Mouse (Mus musculus) forebrain, embryonic 13.5 days (tissue): Measurements from ENCODE around the gene Sema4c. TPM values are rescaled to one million over a fixed set of nuclear protein-coding genes. Genes with fewer than 3 reads are reported as not detected.

ENCODE experiments used
- ATAC-seq: fragments of 200-750 bp; cut with Nextera tagmentation; 2 replicates; pipeline ENCODE4 v1.8.0; 2017
- H3K27ac ChIP-seq: fragments of 300-500 bp; sonication (generic); 2 replicates; pipeline ENCODE4 v1.5.1; 2015; ENCODE audit warnings: inconsistent platforms, mild to moderate bottlenecking, moderate library complexity
- H3K27me3 ChIP-seq: fragments of 300-500 bp; sonication (generic); 2 replicates; pipeline ENCODE4 v1.6.1; 2015; ENCODE audit warnings: mild to moderate bottlenecking, inconsistent platforms
- H3K36me3 ChIP-seq: fragments of 300-500 bp; sonication (generic); 2 replicates; pipeline ENCODE4 v1.6.1; 2015; ENCODE audit warnings: mild to moderate bottlenecking, inconsistent platforms; ENCODE audit not compliant: poor library complexity, severe bottlenecking
- H3K4me1 ChIP-seq: fragments of 300-500 bp; sonication (generic); 2 replicates; pipeline ENCODE4 v1.6.1; 2015; ENCODE audit warnings: inconsistent platforms
- H3K4me2 ChIP-seq: fragments of 300-500 bp; sonication (generic); 2 replicates; pipeline ENCODE4 v1.6.1; 2015; ENCODE audit warnings: inconsistent platforms, mild to moderate bottlenecking, moderate library complexity
- H3K4me3 ChIP-seq: fragments of 300-500 bp; sonication (generic); 2 replicates; pipeline ENCODE4 v1.5.1; 2015; ENCODE audit warnings: mild to moderate bottlenecking, inconsistent platforms
- H3K9ac ChIP-seq: fragments of 300-500 bp; sonication (generic); 2 replicates; pipeline ENCODE4 v1.6.1; 2015; ENCODE audit warnings: mild to moderate bottlenecking, inconsistent platforms
- H3K9me3 ChIP-seq: fragments of 300-500 bp; sonication (generic); replicated peaks from 2 replicates; pipeline ENCODE4 v1.6.1; 2016; ENCODE audit warnings: inconsistent platforms
- WGBS: fragments of 180-500 bp; shearing (Covaris S2); methylation state at CpG from one replicate; pipeline ENCODE4 v1.1.7; 2015; 5-methylcytosine and 5-hydroxymethylcytosine counted together
- polyA plus RNA-seq: library from polyadenylated mRNA; unstranded; fragments of >200 nt; fragmentation: Nextera tagmentation; extraction: Ambion mirVana; gene quantifications from 2 replicates; pipeline ENCODE4 v1.2.1, GENCODE M21; 2015

Gene Sema4c
- polyA plus RNA-seq, 1 experiment from 2014 or later: 27.3 TPM

DNA sequence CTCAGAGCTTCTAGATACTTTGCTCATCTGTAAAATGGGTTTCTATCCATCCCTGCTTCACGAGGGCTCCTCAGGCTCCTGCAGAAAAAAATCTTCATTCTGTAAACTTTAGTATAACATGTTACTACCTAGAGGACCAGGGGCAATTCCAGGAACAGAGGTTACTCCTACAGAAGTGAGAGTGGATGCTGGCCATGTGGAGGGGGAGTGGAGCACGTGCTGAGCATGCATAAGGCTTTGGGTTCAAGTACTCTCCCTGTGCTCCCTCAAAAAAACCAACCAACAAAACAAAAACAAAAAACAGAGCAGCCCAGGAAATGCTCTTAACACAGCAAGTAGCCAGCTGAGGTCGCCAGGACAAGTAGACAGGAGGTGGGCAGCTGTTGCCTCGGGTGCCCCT is 5.5 kb upstream of the Sema4c start:
- Histone ChIP-seq H3K27ac (no peak overlapping the region), H3K9me3 (no peaks in the 10 kb centered on the region), H3K4me3 (no peak overlapping the region), H3K4me1 (peaks cover 4% of the 10 kb centered on the region), H3K9ac (no peak overlapping the region), H3K36me3 (no peaks in the 10 kb centered on the region), H3K27me3 (peaks cover 29% of the 10 kb centered on the region), H3K4me2 (no peak overlapping the region)
- WGBS: 64% methylated on average over 4 of the region's 4 CpGs
- no peak for ATAC-seq

DNA sequence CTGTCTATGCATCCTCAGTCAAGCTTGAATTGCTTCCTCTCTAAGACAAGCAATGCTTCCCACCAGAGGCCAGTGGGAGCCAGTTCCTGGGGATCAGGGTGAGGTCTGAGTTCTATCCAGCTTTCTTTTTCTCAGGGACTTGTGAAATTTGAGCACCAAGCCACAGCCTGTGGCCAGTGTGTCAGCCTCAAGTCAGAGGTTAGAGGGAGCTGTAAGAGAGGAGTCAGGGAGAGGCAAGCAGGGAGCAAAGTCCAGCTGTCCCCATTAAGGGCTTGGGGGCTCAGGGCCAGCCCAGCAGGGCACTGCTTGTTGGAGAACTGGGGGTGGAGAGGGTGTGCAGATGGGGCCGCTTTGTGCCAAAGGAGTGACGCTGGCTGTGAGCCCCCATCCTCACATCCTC is 5.0 kb upstream of the Sema4c start:
- H3K9ac ChIP-seq: no peak overlapping the region
- WGBS: 83% methylated on average over 2 of the region's 2 CpGs
- H3K27ac ChIP-seq: no peak overlapping the region
- H3K4me3 ChIP-seq: no peak overlapping the region
- peaks cover 29% of the 10 kb centered on the region for H3K27me3 ChIP-seq
- H3K9me3 ChIP-seq: no peaks in the 10 kb centered on the region
- no peak overlapping the region for H3K4me2 ChIP-seq
- no peaks in the 10 kb centered on the region for H3K36me3 ChIP-seq
- no peak for ATAC-seq
- H3K4me1 ChIP-seq: peaks cover 7% of the 10 kb centered on the region

DNA sequence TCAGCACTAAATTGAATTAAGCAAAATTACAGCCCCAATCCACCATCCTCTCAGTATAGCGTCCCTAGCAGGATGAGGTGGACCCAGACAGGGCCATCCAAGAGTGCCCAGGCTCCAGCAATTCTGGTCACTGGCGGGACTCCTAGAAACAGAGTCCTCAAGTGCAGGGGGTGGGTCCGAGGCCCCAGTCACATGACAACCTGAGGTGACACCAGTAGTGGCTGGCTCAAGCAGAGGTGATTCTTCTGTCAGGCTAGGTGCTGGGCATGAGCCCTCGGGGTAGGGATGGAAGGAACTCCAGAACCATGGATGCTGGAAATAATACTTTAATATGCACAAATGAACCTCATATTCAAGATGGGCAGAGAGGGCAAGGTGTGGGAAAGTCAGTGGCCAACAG is 4.2 kb upstream of the Sema4c start:
- 66% methylated on average over 4 of the region's 4 CpGs for WGBS

DNA sequence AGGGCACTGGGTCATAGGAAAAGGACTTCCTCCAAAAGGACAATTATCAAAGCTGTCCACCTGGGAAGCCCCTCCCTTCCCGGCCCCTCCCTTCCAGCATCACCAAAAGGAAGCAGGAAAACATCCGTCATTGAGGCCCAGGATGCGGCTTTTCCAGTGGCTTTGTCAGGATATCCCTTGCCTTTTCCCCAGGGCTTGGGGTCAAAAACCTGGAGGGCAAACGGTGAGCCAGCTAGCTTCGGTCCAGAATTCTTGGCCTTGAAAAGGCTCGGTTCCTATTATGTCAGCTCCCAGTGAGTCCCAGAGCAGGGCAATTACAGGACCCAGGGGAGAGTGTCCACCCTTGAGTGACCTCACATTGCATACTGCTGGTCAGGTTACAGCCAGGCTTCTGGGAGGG is 2.8 kb upstream of the Sema4c start:
- Histone ChIP-seq H3K4me1 (peaks cover 9% of the 10 kb centered on the region), H3K9me3 (no peaks in the 10 kb centered on the region), H3K27me3 (peaks cover 25% of the 10 kb centered on the region), H3K27ac (no peak overlapping the region), H3K4me2 (no peak overlapping the region), H3K36me3 (no peaks in the 10 kb centered on the region), H3K4me3 (no peak overlapping the region), H3K9ac (no peak overlapping the region)
- WGBS: 70% methylated on average over 6 of the region's 6 CpGs
- no peak for ATAC-seq

More for the DNA sequence above, 4.2 kb upstream of the Sema4c start:
- no peaks in the 10 kb centered on the region for H3K9me3 ChIP-seq
- no peak overlapping the region for H3K4me2 ChIP-seq
- peaks cover 7% of the 10 kb centered on the region for H3K4me1 ChIP-seq
- peaks cover 29% of the 10 kb centered on the region for H3K27me3 ChIP-seq
- no peak for ATAC-seq
- no peaks in the 10 kb centered on the region for H3K36me3 ChIP-seq
- H3K4me3 ChIP-seq: no peak overlapping the region
- no peak overlapping the region for H3K27ac ChIP-seq
- no peak overlapping the region for H3K9ac ChIP-seq

DNA sequence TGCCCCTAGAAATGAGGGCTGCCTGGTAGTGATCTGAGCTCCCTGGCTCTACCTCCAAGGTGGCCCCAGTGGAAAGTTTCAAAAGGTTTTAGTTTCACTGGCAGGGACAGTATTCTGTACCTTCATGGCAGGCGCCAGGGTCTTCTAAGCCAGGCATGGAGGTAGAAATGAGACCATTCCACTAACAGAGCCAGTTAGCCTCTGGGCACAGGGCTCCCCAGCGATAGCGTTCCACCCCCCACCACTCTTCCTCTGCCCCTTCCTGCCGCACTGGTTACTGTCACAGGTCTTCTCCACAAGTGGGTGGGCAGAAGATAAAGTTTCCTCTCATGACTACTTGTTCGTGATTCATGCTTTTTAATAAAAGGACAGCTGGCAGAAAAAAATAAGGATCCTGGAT is 1.7 kb upstream of the Sema4c start:
- H3K4me3 ChIP-seq: no peak overlapping the region
- 76% methylated on average over 5 of the region's 5 CpGs for WGBS

DNA sequence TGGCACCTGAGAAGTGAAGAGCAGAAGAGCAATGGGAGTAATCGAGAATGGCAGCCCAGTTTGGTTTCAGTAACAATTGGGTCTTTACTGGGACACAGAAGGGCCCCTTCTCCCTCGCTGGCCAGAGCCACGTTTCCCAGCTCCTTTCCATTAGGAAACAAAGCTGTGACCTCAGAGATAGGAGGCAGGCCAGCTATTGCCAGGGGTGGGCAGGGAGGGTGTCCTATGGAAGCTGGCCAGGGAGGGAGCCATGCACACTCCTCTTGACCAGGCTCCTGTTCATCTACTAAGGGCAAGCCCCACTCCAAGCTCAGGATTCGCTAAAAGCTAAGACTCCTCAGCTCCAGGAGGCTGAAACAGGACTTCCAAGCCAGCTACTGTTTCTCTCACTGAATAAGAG is 1.1 kb upstream of the Sema4c start:
- 8% methylated on average over 4 of the region's 4 CpGs for WGBS
- peaks cover 25% of the 10 kb centered on the region for H3K4me1 ChIP-seq
- H3K9me3 ChIP-seq: no peaks in the 10 kb centered on the region
- H3K27me3 ChIP-seq: peaks cover 25% of the 10 kb centered on the region
- no peak overlapping the region for H3K27ac ChIP-seq
- no peak overlapping the region for H3K4me3 ChIP-seq
- peak overlapping the region; percentile 99 for H3K4me2 ChIP-seq
- peaks cover 12% of the 10 kb centered on the region for H3K36me3 ChIP-seq
- ATAC-seq: no peak
- H3K9ac ChIP-seq: no peak overlapping the region

More for the DNA sequence above, 1.7 kb upstream of the Sema4c start:
- H3K36me3 ChIP-seq: peaks cover 5% of the 10 kb centered on the region
- no peaks in the 10 kb centered on the region for H3K9me3 ChIP-seq
- no peak overlapping the region for H3K4me2 ChIP-seq
- no peak overlapping the region for H3K27ac ChIP-seq
- no peak for ATAC-seq
- no peak overlapping the region for H3K9ac ChIP-seq
- H3K27me3 ChIP-seq: peaks cover 25% of the 10 kb centered on the region
- peaks cover 19% of the 10 kb centered on the region for H3K4me1 ChIP-seq

DNA sequence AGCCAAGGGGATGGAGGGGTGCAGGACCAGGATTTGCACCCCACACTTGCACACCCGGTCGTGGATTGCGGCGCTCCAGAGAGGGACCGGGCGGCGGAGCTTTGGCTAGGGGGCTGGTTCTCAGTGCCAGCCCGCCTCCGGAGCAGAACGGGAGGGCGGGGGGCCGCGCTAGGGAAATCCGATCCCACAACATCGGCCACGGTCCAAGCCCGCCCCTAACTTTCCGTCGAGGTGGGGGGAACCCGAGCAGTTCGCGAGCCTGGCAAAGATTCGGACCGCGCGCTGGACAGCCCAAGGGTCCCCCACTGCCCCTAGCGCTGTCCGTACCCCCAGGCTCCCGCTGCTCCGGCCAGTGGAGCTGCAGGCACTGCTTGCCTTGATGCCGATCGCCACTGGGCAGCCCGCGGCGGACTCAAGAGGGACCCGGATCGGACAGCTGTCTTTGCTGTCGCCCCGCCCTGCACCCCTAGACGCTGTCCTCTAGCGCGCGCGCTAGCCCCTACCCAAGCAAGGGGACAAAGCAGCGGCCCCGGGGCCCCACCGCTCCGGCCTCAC is 615 bp downstream of the Sema4c start:
- peak overlapping the region; percentile 99 for H3K27ac ChIP-seq
- H3K4me1 ChIP-seq: peaks cover 35% of the 10 kb centered on the region
- H3K27me3 ChIP-seq: peaks cover 23% of the 10 kb centered on the region
- peak overlapping the region; percentile 99 for H3K9ac ChIP-seq
- H3K36me3 ChIP-seq: peaks cover 29% of the 10 kb centered on the region
- H3K9me3 ChIP-seq: no peaks in the 10 kb centered on the region
- WGBS: 0% methylated on average over 48 of the region's 48 CpGs
- ATAC-seq: peak; percentile 62
- peak overlapping the region; percentile 95 for H3K4me3 ChIP-seq
- H3K4me2 ChIP-seq: peak overlapping the region; percentile 99

DNA sequence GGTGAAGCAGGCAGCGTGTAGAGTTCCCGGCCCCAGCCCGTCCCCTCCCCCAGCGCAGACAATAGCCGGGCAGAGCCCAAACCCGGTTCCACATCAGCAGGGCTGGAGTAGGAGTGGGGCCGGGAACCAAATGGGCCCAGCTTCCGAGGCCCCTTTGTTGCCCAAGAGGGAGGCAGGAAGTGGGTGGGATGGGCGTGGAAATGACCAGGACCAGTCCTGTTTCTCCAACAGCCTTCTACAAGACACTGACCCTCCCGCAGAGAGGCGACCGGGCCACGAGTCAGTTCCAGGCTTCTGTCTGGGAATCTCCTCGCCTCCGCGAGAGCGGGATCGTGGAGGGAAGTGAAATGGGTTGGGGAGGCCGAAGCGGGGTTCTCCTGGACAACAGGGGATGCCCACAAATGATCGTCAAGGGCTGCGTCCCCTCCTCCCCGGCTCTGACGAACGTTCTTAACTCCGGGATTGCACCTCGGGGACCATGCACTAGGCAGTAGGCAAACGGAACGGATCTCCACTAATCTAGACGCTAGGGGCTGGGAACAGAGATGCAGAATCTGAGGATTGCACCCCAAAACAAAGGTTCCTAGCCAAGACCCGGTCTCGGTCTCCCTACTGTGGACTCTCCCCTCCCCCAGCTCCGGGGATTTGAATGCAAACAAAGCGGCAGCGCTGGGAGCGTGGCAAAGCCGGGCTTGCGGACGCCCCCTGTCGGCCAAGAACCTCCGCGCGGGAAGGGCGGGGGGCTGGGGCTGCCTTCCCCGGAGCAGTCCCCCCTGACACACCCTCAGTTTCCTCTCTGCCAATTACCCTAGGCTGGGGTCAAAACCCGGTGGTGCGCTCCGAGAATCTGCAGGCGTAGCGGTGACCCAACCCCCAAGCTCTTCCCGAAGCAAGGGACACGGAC is 1.3 kb downstream of the Sema4c start:
- Histone ChIP-seq H3K36me3 (peaks cover 36% of the 10 kb centered on the region), H3K9ac (peak overlapping the region; percentile 99), H3K9me3 (no peaks in the 10 kb centered on the region), H3K4me2 (peak overlapping the region; percentile 99), H3K4me3 (peak overlapping the region; percentile 95), H3K27me3 (peaks cover 17% of the 10 kb centered on the region), H3K27ac (peak overlapping the region; percentile 99), H3K4me1 (peaks cover 35% of the 10 kb centered on the region)
- ATAC-seq: peak; percentile 83
- under 1% methylated on average over 52 of the region's 52 CpGs for WGBS

DNA sequence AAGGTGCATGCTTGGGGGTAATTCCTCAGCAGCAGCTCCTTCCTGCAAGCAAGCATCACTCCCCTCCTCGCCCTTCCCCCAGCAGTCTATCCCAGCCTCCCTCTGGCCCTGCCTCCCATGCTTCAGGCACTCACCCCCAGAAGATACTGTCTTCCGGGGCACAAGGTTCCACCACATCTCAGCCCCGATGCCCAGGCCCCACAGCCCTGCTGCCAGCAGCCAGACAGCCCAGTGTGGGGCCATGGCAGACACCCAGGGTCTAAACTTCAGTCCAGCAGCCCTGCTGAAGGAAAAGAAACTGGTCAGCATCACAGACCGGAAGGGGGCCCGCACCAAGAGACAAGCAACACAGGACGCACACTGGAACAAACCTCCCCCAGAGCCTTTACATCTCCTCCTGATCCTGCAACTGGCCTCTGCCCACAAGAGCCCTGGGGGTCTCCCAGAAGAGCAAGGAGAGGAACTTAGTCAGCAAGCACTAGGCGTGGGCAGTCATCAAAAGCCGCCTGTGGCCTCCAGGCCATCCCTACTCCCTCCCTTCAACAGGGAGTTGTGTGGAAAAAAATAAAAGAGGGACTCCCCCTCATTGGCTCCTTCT is 2.3 kb downstream of the Sema4c start:
- H3K4me1 ChIP-seq: peaks cover 39% of the 10 kb centered on the region
- peaks cover 45% of the 10 kb centered on the region for H3K36me3 ChIP-seq
- H3K9me3 ChIP-seq: no peaks in the 10 kb centered on the region
- 5% methylated on average over 8 of the region's 8 CpGs for WGBS
- no peak for ATAC-seq
- H3K27ac ChIP-seq: peak overlapping the region; percentile 99
- peak overlapping the region; percentile 99 for H3K9ac ChIP-seq
- H3K4me2 ChIP-seq: peak overlapping the region; percentile 99
- peaks cover 17% of the 10 kb centered on the region for H3K27me3 ChIP-seq
- peak overlapping the region; percentile 95 for H3K4me3 ChIP-seq

DNA sequence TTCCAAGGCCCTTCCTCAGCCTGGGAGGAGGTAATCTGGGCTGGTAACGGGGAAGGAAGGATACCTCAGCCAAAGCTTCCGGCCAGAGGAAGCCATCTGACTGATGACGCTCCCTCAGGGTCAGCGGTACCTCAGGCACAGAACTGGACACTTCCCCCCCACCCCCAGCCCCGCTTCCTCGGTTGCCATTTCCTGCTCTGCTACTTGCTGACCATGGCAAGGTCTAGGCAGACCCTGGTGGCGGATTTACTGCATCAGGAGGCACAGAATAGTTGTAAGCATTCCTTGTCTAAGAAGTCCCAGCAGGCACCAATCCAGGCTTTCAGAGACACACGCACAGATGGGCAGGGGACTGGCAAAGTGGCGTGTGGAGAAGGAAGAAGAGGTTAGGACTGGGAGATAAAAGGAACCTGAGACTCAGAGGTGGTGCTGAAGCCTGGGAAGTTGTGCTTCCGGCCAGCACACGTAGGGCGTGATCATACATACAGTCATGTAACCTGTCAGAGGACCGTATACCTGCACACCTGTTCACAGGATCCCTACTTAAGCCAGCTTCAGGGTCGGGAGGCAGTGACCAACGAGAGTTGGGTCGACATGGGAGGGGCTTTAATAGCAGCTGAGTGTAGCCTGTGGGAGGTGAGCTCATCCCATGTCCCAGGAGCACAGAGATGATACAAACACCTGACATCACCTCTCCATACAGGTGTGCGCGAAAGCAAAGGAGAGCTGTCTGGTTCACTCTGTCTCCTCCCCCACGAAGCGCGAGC is 3.3 kb downstream of the Sema4c start:
- Histone ChIP-seq H3K9ac (peak overlapping the region; percentile 99), H3K27me3 (peaks cover 12% of the 10 kb centered on the region), H3K36me3 (peaks cover 56% of the 10 kb centered on the region), H3K27ac (peak overlapping the region; percentile 99; the same call in 1 of the 2 replicates), H3K4me3 (peak overlapping the region; percentile 95), H3K4me1 (peaks cover 39% of the 10 kb centered on the region), H3K4me2 (peak overlapping the region; percentile 99), H3K9me3 (no peaks in the 10 kb centered on the region)
- WGBS: 83% methylated on average over 21 of the region's 21 CpGs
- no peak for ATAC-seq

DNA sequence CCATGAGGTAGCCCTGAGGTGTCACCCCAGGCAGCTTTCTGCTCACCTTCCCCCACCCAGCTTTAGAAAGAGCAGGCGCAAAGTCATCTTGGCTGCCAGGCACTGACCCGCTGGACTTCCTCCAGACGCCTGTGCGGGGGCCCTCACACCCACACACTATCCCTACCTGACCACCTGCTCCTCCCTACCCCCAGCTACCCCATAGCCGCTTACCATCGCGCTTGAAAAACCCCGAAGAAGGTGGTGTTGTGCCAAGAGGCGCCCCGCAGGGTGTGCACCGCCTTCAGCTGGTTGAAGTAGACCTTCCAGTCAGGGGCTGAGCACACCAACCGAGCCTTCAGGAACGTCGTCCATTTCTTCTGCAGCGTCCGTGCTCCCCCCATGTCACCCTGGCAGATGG is 5.6 kb downstream of the Sema4c start:
- Histone ChIP-seq H3K4me2 (no peak overlapping the region), H3K9me3 (no peaks in the 10 kb centered on the region), H3K27ac (no peak overlapping the region), H3K27me3 (no peaks in the 10 kb centered on the region), H3K9ac (no peak overlapping the region), H3K4me3 (no peak overlapping the region), H3K36me3 (peaks cover 75% of the 10 kb centered on the region), H3K4me1 (peaks cover 53% of the 10 kb centered on the region)
- 88% methylated on average over 16 of the region's 16 CpGs for WGBS
- no peak for ATAC-seq

DNA sequence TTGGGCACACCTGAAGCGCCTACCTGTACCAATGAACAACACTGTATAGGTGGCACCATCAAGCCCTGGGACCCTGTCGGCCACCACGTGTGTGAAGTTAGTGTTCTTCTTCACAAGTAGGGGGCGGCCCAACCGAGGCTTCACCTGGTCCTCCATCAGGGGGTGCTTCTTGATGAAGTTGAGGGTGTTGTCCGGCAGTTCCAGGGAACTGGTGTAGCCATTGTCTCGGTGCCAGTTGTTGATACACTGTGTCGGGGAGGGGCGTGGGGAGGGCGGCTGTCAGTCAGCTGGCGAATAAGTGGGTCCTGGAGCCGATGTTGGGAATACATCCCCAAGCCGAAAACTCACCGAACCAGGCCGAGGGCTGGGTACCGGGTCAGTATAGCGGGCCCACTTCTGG is 6.2 kb downstream of the Sema4c start:
- no peak for ATAC-seq
- Histone ChIP-seq H3K9ac (no peak overlapping the region), H3K4me3 (no peak overlapping the region), H3K4me2 (no peak overlapping the region), H3K27ac (no peak overlapping the region), H3K9me3 (no peaks in the 10 kb centered on the region), H3K4me1 (peaks cover 55% of the 10 kb centered on the region), H3K36me3 (peaks cover 75% of the 10 kb centered on the region), H3K27me3 (no peaks in the 10 kb centered on the region)
- 90% methylated on average over 17 of the region's 17 CpGs for WGBS
